Mouse (Mus musculus) ES-Bruce4 (cell line): ENCODE measurements around the gene Ntrk3.

ENCODE experiments used
- CTCF ChIP-seq: IDR thresholded peaks from one replicate; pipeline ENCODE4 v1.8.1; 2011; ENCODE audit warnings: low read depth, low read length
- POLR2A ChIP-seq: IDR thresholded peaks from one replicate; pipeline ENCODE4 v1.8.1; 2011; ENCODE audit warnings: low read length; ENCODE audit not compliant: insufficient read depth

GRCm38 (mm10) chr7:78261420-78262125, 476.2 kb downstream of the Ntrk3 start:
- TF ChIP-seq POLR2A: no peak
- no peak for TF ChIP-seq CTCF
